Mouse (Mus musculus) thymus, adult 2 months (tissue): ENCODE measurements around the gene Lrig2.

ENCODE experiments used
- CTCF ChIP-seq: fragments of 200-500 bp; IDR thresholded peaks from 2 replicates; pipeline ENCODE4 v1.5.1; 2012; ENCODE audit warnings: mild to moderate bottlenecking, control low read depth, low read length, moderate library complexity, borderline replicate concordance; ENCODE audit not compliant: control insufficient read depth, poor library complexity, insufficient read depth; ENCODE audit errors: extremely low read depth
- POLR2A ChIP-seq: fragments of 200-500 bp; IDR thresholded peaks from 2 replicates; pipeline ENCODE4 v1.6.1; 2012; ENCODE audit warnings: mild to moderate bottlenecking, low read length, control low read depth, moderate library complexity; ENCODE audit not compliant: control insufficient read depth, poor library complexity, insufficient read depth; ENCODE audit errors: extremely low read depth

- TF ChIP-seq POLR2A = no peak
- no peak for TF ChIP-seq CTCF
These were observed 161.3 kb downstream of the Lrig2 start for GRCm38 (mm10) chr3:104350253-104350945.
